Mouse (Mus musculus) spleen, adult 2 months (tissue): ENCODE measurements around the gene Spata16.

ENCODE experiments used
- CTCF ChIP-seq: fragments of 200-500 bp; IDR thresholded peaks from 2 replicates; pipeline ENCODE4 v1.5.1; 2011; ENCODE audit warnings: mild to moderate bottlenecking, inconsistent platforms; ENCODE audit not compliant: insufficient read depth, insufficient read length, insufficient replicate concordance; ENCODE audit errors: extremely low read depth
- POLR2A ChIP-seq: fragments of 200-500 bp; IDR thresholded peaks from 2 replicates; pipeline ENCODE4 v1.6.1; 2011; ENCODE audit warnings: low read depth, low read length, inconsistent platforms

DNA sequence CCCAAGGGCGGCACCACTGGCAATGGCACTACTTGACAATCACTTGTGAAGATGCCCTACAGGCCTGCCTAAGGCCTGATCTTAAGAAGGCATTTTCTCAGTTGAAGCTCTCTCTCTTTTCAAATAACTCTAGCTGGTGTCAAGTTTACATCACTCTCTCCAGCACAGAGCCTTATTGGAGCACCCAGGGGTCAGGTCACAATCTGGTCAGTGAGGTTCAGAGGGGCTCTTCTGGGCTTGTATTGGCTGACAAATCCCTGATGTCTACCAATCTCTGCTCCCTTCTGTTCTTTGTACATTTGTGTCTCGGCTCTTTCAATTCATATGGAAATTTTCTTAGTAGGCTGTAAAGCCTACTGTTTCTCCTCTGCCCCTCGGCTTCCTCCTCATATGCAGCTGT is 390.5 kb downstream of the Spata16 start:
- no peak for TF ChIP-seq CTCF
- no peak for TF ChIP-seq POLR2A
